Mouse (Mus musculus) limb, embryonic 13.5 days (tissue): ENCODE data around the gene Cbr4. TPM values are rescaled to one million over a fixed set of nuclear protein-coding genes. Genes with fewer than 3 reads are reported as not detected.

Experiments
- ATAC-seq: fragments of 200-750 bp; cut with Nextera tagmentation; 2 replicates; pipeline ENCODE4 v1.8.0; 2017; ENCODE audit warnings: low read depth, moderate number of reproducible peaks, moderate TSS enrichment; ENCODE audit not compliant: low FRiP score
- H3K27ac ChIP-seq: fragments of 300-500 bp; sonication (generic); 2 replicates; pipeline ENCODE4 v1.5.1; 2015; ENCODE audit warnings: inconsistent platforms, mild to moderate bottlenecking, moderate library complexity
- H3K27me3 ChIP-seq: fragments of 300-500 bp; sonication (generic); 2 replicates; pipeline ENCODE4 v1.6.1; 2015; ENCODE audit warnings: mild to moderate bottlenecking, inconsistent platforms
- H3K36me3 ChIP-seq: fragments of 300-500 bp; sonication (generic); 2 replicates; pipeline ENCODE4 v1.6.1; 2015; ENCODE audit warnings: inconsistent platforms, mild to moderate bottlenecking, moderate library complexity
- H3K4me1 ChIP-seq: fragments of 300-500 bp; sonication (generic); 2 replicates; pipeline ENCODE4 v1.6.1; 2015; ENCODE audit warnings: inconsistent platforms
- H3K4me2 ChIP-seq: fragments of 300-500 bp; sonication (generic); replicated peaks from 2 replicates; pipeline ENCODE4 v1.6.1; 2015; ENCODE audit warnings: inconsistent platforms, mild to moderate bottlenecking, moderate library complexity
- H3K4me3 ChIP-seq: fragments of 300-500 bp; sonication (generic); 2 replicates; pipeline ENCODE4 v1.5.1; 2015; ENCODE audit warnings: moderate library complexity, mild to moderate bottlenecking, inconsistent platforms
- H3K9ac ChIP-seq: fragments of 300-500 bp; sonication (generic); 2 replicates; pipeline ENCODE4 v1.6.1; 2015; ENCODE audit warnings: mild to moderate bottlenecking, inconsistent platforms
- H3K9me3 ChIP-seq: fragments of 300-500 bp; sonication (generic); 2 replicates; pipeline ENCODE4 v1.6.1; 2016; ENCODE audit warnings: inconsistent platforms
- WGBS: fragments of 180-500 bp; shearing (Covaris S2); methylation state at CpG from one replicate; pipeline ENCODE4 v1.1.7; 2015; 5-methylcytosine and 5-hydroxymethylcytosine counted together
- polyA plus RNA-seq: library from polyadenylated mRNA; unstranded; fragments of >200 nt; fragmentation: Nextera tagmentation; extraction: Ambion mirVana; gene quantifications from 2 replicates; pipeline ENCODE4 v1.2.1, GENCODE M21; 2015

Gene Cbr4
- polyA plus RNA-seq, 1 experiment from 2014 or later: 30.9 TPM

- H3K27me3 ChIP-seq: no peaks in the 10 kb centered on the region
- 76% methylated on average over 5 of the region's 5 CpGs for WGBS
- H3K9me3 ChIP-seq: no peaks in the 10 kb centered on the region
- H3K9ac ChIP-seq: no peak overlapping the region
- no peak overlapping the region for H3K27ac ChIP-seq
- no peak overlapping the region for H3K4me3 ChIP-seq
- H3K4me2 ChIP-seq: no peak overlapping the region
- peaks cover 82% of the 10 kb centered on the region for H3K36me3 ChIP-seq
- no peaks in the 10 kb centered on the region for H3K4me1 ChIP-seq
- ATAC-seq: no peak
Measured at GRCm38 (mm10) chr8:61532831-61533230, 45.3 kb downstream of the Cbr4 start.

- H3K27ac ChIP-seq: no peak overlapping the region
- no peak overlapping the region for H3K4me3 ChIP-seq
- H3K4me2 ChIP-seq: no peak overlapping the region
- WGBS: 38% methylated on average over 16 of the region's 16 CpGs
- H3K36me3 ChIP-seq: peaks cover 82% of the 10 kb centered on the region
- no peaks in the 10 kb centered on the region for H3K9me3 ChIP-seq
- H3K9ac ChIP-seq: no peak overlapping the region
- no peak for ATAC-seq
- H3K4me1 ChIP-seq: no peaks in the 10 kb centered on the region
- no peaks in the 10 kb centered on the region for H3K27me3 ChIP-seq
Measured at GRCm38 (mm10) chr8:61533356-61533926, 45.9 kb downstream of the Cbr4 start.

GRCm38 (mm10) chr8:61535472-61535871, 47.9 kb downstream of the Cbr4 start:
- Histone ChIP-seq H3K27me3 (no peaks in the 10 kb centered on the region), H3K9ac (no peak overlapping the region), H3K36me3 (peaks cover 81% of the 10 kb centered on the region), H3K4me3 (no peak overlapping the region), H3K9me3 (no peaks in the 10 kb centered on the region), H3K4me2 (no peak overlapping the region), H3K4me1 (no peaks in the 10 kb centered on the region), H3K27ac (no peak overlapping the region)
- ATAC-seq: no peak
- 86% methylated on average over 11 of the region's 11 CpGs for WGBS

GRCm38 (mm10) chr8:61537471-61537870, 49.9 kb downstream of the Cbr4 start:
- Histone ChIP-seq H3K27me3 (no peaks in the 10 kb centered on the region), H3K36me3 (peaks cover 75% of the 10 kb centered on the region), H3K9me3 (no peaks in the 10 kb centered on the region), H3K4me1 (no peaks in the 10 kb centered on the region), H3K9ac (no peak overlapping the region), H3K27ac (no peak overlapping the region), H3K4me3 (no peak overlapping the region), H3K4me2 (no peak overlapping the region)
- WGBS: 88% methylated on average over 5 of the region's 5 CpGs
- ATAC-seq: no peak

- no peak overlapping the region for H3K9ac ChIP-seq
- peak; percentile 72 for ATAC-seq
- H3K36me3 ChIP-seq: peaks cover 76% of the 10 kb centered on the region
- WGBS: 39% methylated on average over 7 of the region's 7 CpGs
- H3K4me2 ChIP-seq: no peak overlapping the region
- H3K27me3 ChIP-seq: no peaks in the 10 kb centered on the region
- peak overlapping the region; percentile 52; the same call in 1 of the 2 replicates for H3K27ac ChIP-seq
- no peak overlapping the region for H3K4me3 ChIP-seq
- H3K9me3 ChIP-seq: no peaks in the 10 kb centered on the region
- no peaks in the 10 kb centered on the region for H3K4me1 ChIP-seq
Measured at GRCm38 (mm10) chr8:61539828-61540500, 52.4 kb downstream of the Cbr4 start.

- WGBS: 73% methylated on average over 41 of the region's 41 CpGs
- Histone ChIP-seq H3K36me3 (peaks cover 57% of the 10 kb centered on the region), H3K4me1 (peaks cover 14% of the 10 kb centered on the region), H3K27ac (no peak overlapping the region), H3K9ac (no peak overlapping the region), H3K9me3 (peaks cover 18% of the 10 kb centered on the region), H3K27me3 (no peaks in the 10 kb centered on the region), H3K4me3 (no peak overlapping the region), H3K4me2 (no peak overlapping the region)
- ATAC-seq: no peak
Measured at GRCm38 (mm10) chr8:61549585-61549984, 62.1 kb downstream of the Cbr4 start.

GRCm38 (mm10) chr8:61550006-61550748, 62.6 kb downstream of the Cbr4 start:
- H3K9ac ChIP-seq: no peak overlapping the region

GRCm38 (mm10) chr8:61552221-61552620, 64.7 kb downstream of the Cbr4 start:
- H3K9me3 ChIP-seq: peaks cover 18% of the 10 kb centered on the region
- peak overlapping the region; percentile 33; the same call in 1 of the 2 replicates for H3K27ac ChIP-seq
- no peak overlapping the region for H3K4me3 ChIP-seq
- H3K36me3 ChIP-seq: peaks cover 36% of the 10 kb centered on the region
- no peak for ATAC-seq
- no peak overlapping the region for H3K9ac ChIP-seq
- no peaks in the 10 kb centered on the region for H3K27me3 ChIP-seq
- peaks cover 33% of the 10 kb centered on the region for H3K4me1 ChIP-seq
- no peak overlapping the region for H3K4me2 ChIP-seq
- 17% methylated on average over 6 of the region's 6 CpGs for WGBS

More at GRCm38 (mm10) chr8:61550006-61550748, 62.6 kb downstream of the Cbr4 start:
- Histone ChIP-seq H3K4me3 (no peak overlapping the region), H3K27ac (no peak overlapping the region), H3K9me3 (peaks cover 18% of the 10 kb centered on the region), H3K4me2 (no peak overlapping the region), H3K36me3 (peaks cover 51% of the 10 kb centered on the region), H3K27me3 (no peaks in the 10 kb centered on the region), H3K4me1 (peaks cover 16% of the 10 kb centered on the region)
- no peak for ATAC-seq
- 60% methylated on average over 27 of the region's 27 CpGs for WGBS

GRCm38 (mm10) chr8:61552755-61553402, 65.3 kb downstream of the Cbr4 start:
- no peaks in the 10 kb centered on the region for H3K27me3 ChIP-seq
- no peak overlapping the region for H3K4me3 ChIP-seq
- no peak overlapping the region for H3K9ac ChIP-seq
- H3K36me3 ChIP-seq: peaks cover 29% of the 10 kb centered on the region
- H3K27ac ChIP-seq: no peak overlapping the region
- H3K4me2 ChIP-seq: no peak overlapping the region
- peaks cover 33% of the 10 kb centered on the region for H3K4me1 ChIP-seq
- H3K9me3 ChIP-seq: peaks cover 18% of the 10 kb centered on the region
- WGBS: 71% methylated on average over 8 of the region's 8 CpGs
- ATAC-seq: no peak

GRCm38 (mm10) chr8:61555343-61555742, 67.8 kb downstream of the Cbr4 start:
- no peak overlapping the region for H3K4me3 ChIP-seq
- H3K27ac ChIP-seq: no peak overlapping the region
- no peak overlapping the region for H3K4me2 ChIP-seq
- peaks cover 41% of the 10 kb centered on the region for H3K4me1 ChIP-seq
- no peaks in the 10 kb centered on the region for H3K9me3 ChIP-seq
- ATAC-seq: no peak
- H3K27me3 ChIP-seq: no peaks in the 10 kb centered on the region
- H3K36me3 ChIP-seq: peaks cover 4% of the 10 kb centered on the region
- H3K9ac ChIP-seq: no peak overlapping the region
- 64% methylated on average over 6 of the region's 6 CpGs for WGBS

GRCm38 (mm10) chr8:61556219-61556618, 68.7 kb downstream of the Cbr4 start:
- Histone ChIP-seq H3K27me3 (no peaks in the 10 kb centered on the region), H3K4me3 (no peak overlapping the region), H3K36me3 (peaks cover 3% of the 10 kb centered on the region; the same call in 1 of the 2 replicates), H3K9ac (no peak overlapping the region), H3K9me3 (no peaks in the 10 kb centered on the region), H3K4me2 (no peak overlapping the region), H3K4me1 (peaks cover 46% of the 10 kb centered on the region), H3K27ac (no peak overlapping the region)
- 69% methylated on average over 8 of the region's 8 CpGs for WGBS
- ATAC-seq: no peak
